Mouse (Mus musculus) forelimb bud, embryonic 11.5 days (tissue): ENCODE measurements at regions not wholly inside any gene's neighbourhood (a gene's known extent, or its start where the extent isn't known, plus 50 kb on each side); places are given as distances from the start of the nearest gene placed in this dataset.

Experiments
- DNase-seq: peaks from one replicate; pipeline ENCODE4 v3.0.0-alpha.2; 2012; ENCODE audit warnings: low read depth, low spot score

GRCm38 (mm10) chr14:106924026-106924425 is 818.0 kb downstream of the Trim52 start:
- no peak for DNase-seq

- no peak for DNase-seq
Observed at GRCm38 (mm10) chr14:106924443-106924842, 818.4 kb downstream of the Trim52 start.

GRCm38 (mm10) chr14:106945261-106945660 is 839.3 kb downstream of the Trim52 start:
- no peak for DNase-seq

- DNase-seq, result no peak
Observed at GRCm38 (mm10) chr14:106977958-106978357, 872.0 kb downstream of the Trim52 start.

- peak; percentile 38 for DNase-seq
Observed at GRCm38 (mm10) chr14:106980752-106981151, 874.8 kb downstream of the Trim52 start.

GRCm38 (mm10) chr14:106997565-106998279 is 891.7 kb downstream of the Trim52 start:
- no peak for DNase-seq

- DNase-seq, result no peak
Observed at GRCm38 (mm10) chr14:107004981-107005380, 899.0 kb downstream of the Trim52 start.

- peak; percentile 10 for DNase-seq
Observed at GRCm38 (mm10) chr14:107009617-107010016, 903.6 kb downstream of the Trim52 start.

GRCm38 (mm10) chr14:107033807-107034206 is 927.8 kb downstream of the Trim52 start:
- DNase-seq, result no peak

- DNase-seq, result no peak
Observed at GRCm38 (mm10) chr14:107051946-107052551, 946.1 kb downstream of the Trim52 start.

- no peak for DNase-seq
Observed at GRCm38 (mm10) chr14:107068592-107068991, 962.6 kb downstream of the Trim52 start.

- no peak for DNase-seq
Observed at GRCm38 (mm10) chr14:107080407-107080806, 974.4 kb downstream of the Trim52 start.
